Mouse (Mus musculus): Measurements from ENCODE around the gene Ceacam10. TPM values are rescaled to one million over a fixed set of nuclear protein-coding genes. Genes with fewer than 3 reads are reported as not detected.
"Not testable (repeated sequence)": the region's sequence is repeated elsewhere in the genome, so short reads cannot be mapped to it uniquely, and the experiment has no call there.

Gene Ceacam10
- under 1 TPM; 0.48 to 0.51 TPM for total RNA-seq (2021)
- long read RNA-seq, experiment 1 = 0 reads
- long read RNA-seq, experiment 2, partial matches to known transcripts = 0 of 1 reads
- long read RNA-seq, experiment 2, other reads (novel, unspliced or antisense) = 0 of 1 reads

DNA sequence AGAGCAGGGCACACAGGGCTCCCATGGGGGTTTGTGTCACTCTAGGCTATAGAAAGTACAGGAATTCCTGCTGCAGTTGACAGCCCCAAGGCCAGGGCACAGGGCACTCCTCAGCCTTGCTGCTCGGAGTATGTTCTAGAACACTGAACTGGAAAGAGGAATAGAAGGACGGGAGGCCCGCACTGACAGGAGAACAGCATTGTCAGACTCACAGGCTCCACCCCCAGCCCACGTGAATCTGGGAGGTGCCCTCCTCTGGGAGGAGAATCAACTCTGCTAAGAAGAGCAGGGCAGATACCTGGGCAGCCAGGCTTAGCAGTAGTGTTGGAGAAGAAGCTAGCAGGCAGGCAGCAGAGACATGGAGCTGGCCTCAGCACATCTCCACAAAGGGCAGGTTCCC lies at the start of gene Ceacam10:
Ceacam10 (plus strand) TSS at position 289 of the 400 bp plus-strand sequence.
- DNase-seq (ENCODE audit: low spot score in 2 of 2) = not testable (repeated sequence)

DNA sequence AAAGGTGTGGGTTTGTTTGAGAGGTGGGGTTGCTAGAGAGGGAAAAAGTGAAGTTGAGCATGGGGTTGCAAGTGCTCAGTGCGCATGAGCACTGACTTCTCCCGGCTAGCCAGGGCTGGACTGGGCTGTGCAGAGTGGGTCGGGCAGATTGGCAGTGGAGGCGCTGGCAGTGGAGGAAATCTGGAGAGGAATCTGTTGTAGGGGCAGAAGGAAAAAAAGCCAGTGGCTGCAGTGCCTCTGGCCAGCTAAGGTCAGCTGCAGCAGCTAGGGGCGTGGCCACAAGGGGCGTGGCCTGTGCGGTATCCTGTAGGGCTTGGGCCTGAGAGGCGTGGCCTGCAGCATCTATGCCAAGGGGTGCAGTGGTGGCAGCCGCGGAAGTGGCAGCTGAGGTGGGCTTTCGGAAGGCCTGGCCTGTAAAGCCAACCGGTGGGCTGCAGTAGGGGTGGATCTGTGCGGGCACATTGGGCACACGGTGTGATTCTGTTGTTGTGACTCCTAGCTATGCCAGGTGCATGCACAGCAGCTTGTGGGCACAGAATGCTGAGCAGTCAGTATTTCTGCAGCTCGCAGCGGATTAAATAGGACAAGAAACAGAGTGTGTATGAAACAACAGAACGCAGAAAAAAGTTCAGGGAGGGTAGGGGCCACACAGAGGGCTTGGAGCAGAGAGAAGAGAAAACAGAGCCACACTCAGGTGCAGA lies 40.9 kb upstream of the Ceacam10 start:
- no peak for DNase-seq (ENCODE audit: low spot score in 2 of 2)

- no peak for DNase-seq (ENCODE audit: low spot score in 2 of 2)
These were observed 26.3 kb upstream of the Ceacam10 start for GRCm38 (mm10) chr7:24750695-24751094.

GRCm38 (mm10) chr7:24751610-24752009 lies 25.4 kb upstream of the Ceacam10 start:
- no peak for DNase-seq (ENCODE audit: low spot score in 2 of 2)

- no peak for DNase-seq (ENCODE audit: low spot score in 2 of 2)
These were observed 23.5 kb upstream of the Ceacam10 start for GRCm38 (mm10) chr7:24753476-24753875.

- DNase-seq (ENCODE audit: low spot score in 2 of 2) = no peak
These were observed 18.5 kb upstream of the Ceacam10 start for GRCm38 (mm10) chr7:24758520-24758919.

DNA sequence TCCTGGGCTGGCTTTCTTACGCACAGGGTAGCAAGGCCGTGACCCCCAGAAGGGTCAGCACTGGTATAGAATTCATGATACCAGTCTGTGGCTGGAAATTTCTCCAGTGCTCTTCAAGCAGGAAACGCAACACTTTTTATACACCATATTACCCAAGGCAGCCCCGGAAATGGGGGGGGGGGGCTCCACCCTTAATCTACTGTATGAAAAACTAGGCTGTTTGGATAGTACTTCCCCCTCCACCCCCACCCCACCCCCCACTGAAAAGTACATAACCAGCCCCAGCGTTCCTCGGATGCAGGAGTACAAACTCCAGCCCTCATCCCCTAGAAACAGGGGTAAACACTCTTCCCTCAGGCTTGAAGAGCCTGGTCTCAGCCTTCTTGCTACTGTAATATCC lies 16.8 kb upstream of the Ceacam10 start, which contains the start of gene Cd177:
Cd177 (minus strand) TSS at position 101 of the 400 bp plus-strand sequence.
- no peak for DNase-seq (ENCODE audit: low spot score in 2 of 2)

GRCm38 (mm10) chr7:24761161-24761560 lies 15.8 kb upstream of the Ceacam10 start:
- no peak for DNase-seq (ENCODE audit: low spot score in 2 of 2)

GRCm38 (mm10) chr7:24762574-24762973 lies 14.4 kb upstream of the Ceacam10 start:
- DNase-seq (ENCODE audit: low spot score in 2 of 2) = no peak

DNA sequence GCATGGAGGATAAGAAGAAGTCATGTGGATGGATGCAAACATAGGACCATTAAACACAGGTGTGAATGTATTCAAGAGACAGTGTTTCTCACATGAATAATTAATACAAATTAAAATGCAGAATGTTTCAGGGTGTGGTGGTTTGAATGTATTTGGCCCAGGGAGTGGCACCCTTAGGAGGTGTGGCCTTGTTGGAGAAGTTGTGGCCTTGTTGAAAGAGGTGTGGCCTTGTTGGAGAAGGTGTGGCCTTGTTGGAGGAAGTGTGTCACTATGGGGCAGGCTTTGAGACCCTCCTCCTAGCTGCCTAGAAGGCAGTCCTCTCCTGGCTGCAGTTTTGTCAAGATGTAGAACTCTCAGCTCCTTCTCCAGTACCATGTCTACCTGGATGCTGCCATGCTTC lies 5.6 kb upstream of the Ceacam10 start:
- no peak for DNase-seq (ENCODE audit: low spot score in 2 of 2)

- no peak for DNase-seq (ENCODE audit: low spot score in 2 of 2)
These were observed 3.0 kb upstream of the Ceacam10 start for GRCm38 (mm10) chr7:24773942-24774535.

DNA sequence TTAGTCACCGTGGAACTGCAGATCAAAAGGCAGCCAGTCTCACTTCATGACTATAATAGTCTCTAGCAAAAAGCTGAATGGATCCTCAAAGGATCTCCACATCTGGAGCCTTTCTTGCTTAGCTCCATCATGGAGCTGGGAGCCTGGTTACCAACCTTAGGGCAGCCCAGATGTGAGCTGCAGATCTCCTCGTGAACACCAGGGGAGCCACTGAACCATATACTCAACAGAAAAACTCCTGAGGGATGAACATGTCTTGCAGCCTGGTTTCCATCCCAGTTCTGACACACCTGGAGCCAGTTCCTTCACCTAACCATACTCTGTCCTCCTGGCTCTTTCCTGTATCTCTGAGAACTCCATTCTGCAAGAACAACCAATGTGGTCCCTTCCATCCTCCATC lies 861 bp upstream of the Ceacam10 start:
- DNase-seq (ENCODE audit: low spot score in 2 of 2) = no peak

- no peak for DNase-seq (ENCODE audit: low spot score in 2 of 2)
These were observed 20.9 kb downstream of the Ceacam10 start for GRCm38 (mm10) chr7:24797918-24798317.

DNA sequence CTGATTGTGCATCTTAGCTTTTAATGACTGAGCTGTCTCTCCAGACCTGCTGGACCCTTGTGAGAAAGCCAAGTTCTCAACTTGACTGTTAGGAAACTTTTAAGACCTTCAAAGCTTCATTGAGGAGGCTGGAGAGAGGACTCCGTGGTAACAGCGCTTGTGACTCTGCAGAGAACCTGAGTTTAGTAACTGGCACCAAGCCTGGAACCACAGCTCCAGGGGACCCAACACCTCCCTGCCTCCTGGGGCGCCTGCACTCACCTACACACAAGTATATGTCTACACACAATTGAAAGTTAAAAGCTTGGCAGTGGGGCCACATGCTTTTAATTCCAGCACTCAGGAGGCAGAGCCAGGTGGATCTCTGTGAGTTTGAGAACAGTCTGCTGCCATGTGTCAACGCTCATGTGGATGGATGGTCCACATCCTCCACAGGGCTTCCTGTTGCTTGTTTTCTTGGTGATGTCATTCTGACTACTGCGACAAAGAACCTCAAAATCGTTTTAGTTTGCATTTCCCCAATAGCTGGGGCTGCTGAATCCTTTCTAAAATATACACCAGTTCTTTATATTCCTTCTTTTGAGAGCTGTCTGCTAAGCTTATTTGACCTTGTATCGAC lies 25.3 kb downstream of the Ceacam10 start:
- DNase-seq (ENCODE audit: low spot score in 2 of 2) = no peak

DNA sequence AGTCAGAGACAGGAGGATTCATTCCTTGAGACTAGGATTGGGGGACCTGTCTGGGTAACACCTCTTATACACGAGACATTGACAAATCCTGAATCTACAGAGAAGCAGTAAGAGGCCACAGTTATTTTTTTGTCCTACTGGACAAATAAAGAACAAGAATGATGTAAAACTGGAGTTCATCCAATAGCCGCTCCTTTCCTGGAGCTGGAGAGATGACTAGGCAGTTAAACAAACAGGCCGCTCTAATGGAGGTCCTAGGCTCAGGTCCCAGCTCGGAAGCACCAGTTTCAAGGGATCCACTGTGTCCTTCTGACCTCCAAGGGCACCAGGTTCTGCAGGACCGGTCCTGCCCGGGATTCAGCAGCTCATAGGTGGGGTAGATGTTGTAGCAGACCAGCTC lies 27.8 kb downstream of the Ceacam10 start:
- DNase-seq (ENCODE audit: low spot score in 2 of 2) = no peak

DNA sequence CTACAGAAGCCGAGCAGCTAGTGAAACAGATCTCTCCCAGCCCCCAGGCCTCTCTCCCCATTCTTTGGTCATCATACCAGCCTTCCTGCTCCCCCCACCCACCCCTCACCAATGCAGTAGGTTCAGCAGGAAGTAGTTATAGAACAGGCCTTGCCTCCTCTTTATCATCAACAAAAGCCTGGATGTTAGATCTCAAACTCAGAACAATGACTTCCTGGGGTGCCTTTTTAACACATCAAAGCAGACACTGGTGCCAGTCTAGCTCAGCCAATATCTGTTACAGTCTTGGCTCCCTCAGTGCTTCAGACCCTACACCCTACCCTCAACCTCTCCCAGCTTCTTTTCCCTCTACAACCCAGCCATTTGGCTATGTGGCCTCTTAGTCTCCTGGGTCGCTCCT lies 32.0 kb downstream of the Ceacam10 start:
- no peak for DNase-seq (ENCODE audit: low spot score in 2 of 2)

DNA sequence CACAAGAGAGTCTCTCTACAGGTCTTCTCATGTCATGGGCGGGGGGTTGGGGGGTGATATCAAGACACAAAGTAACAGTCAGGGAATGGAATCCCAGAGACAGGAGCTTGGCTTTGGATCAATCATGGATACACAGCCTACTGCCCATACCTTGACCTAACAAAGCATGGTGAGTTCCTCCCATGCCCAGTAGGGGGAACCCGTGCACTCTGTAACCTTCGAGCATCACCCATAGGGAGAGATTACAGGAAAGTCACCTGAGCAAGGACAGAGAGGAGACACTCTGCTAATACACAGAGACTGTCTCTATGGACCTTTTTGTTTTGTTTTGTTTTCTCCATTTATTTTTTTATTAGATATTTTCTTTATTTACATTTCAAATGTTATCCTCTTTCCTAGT lies 40.5 kb downstream of the Ceacam10 start:
- peak; percentile 27 to 41 for DNase-seq (ENCODE audit: low spot score in 2 of 2)

GRCm38 (mm10) chr7:24824452-24824851 lies 47.4 kb downstream of the Ceacam10 start:
- no peak for DNase-seq (ENCODE audit: low spot score in 2 of 2)

- no peak for DNase-seq (ENCODE audit: low spot score in 2 of 2)
These were observed 50.2 kb downstream of the Ceacam10 start for GRCm38 (mm10) chr7:24827181-24827580.
